9 mouse cellular contexts compared by ENCODE assay signal in genomic region chr6:82029611-82030510, GRCm38 (mm10). TPM values are rescaled to one million over a fixed set of nuclear protein-coding genes. Genes with fewer than 3 reads are reported as not detected.
DNase-seq lines count a peak whose midpoint lies in the region; ATAC-seq and TF ChIP-seq lines count a peak whose summit lies in the region.
"Had no signal": no experiment of that assay in that cellular context is flagged by ENCODE, and none has a peak within 500 bp of the region (broad histone marks: within the 10 kb centered on the region; RNA-seq: fewer than 3 reads in every experiment).

No protein-coding gene starts in this region.

- H3K4me3 ChIP-seq in embryonic facial prominence, embryonic 11.5 days (ENCODE audit: low read depth, low read length): no peak overlapping the region
- no peak overlapping the region for H3K4me3 ChIP-seq in lung, postnatal 0 days (ENCODE audit: low read depth, low read length)
- H3K4me3 ChIP-seq in forebrain, embryonic 13.5 days: no peak overlapping the region
- H3K4me3 ChIP-seq: midbrain, embryonic 12.5 days had no signal

- intact Hi-C loops in heart, postnatal 25 days (cut with DNase I): no loop called here

- no peak for TF ChIP-seq CTCF in lung, postnatal 0 days (IDR thresholded peaks at IDR 0.05)

- peak; percentile 77; the same call in 1 of the 2 replicates for ATAC-seq in embryonic facial prominence, embryonic 11.5 days (replicated peaks; ENCODE audit: insufficient number of reproducible peaks, low FRiP score, low TSS enrichment, low read depth)
- peak; percentile 89 for ATAC-seq in lung, postnatal 0 days
- no peak for ATAC-seq in forebrain, embryonic 13.5 days

- H3K27me3 ChIP-seq in embryonic facial prominence, embryonic 11.5 days (ENCODE audit: control insufficient read depth, insufficient read depth, low read length): no peaks in the 10 kb centered on the region
- no peaks in the 10 kb centered on the region for H3K27me3 ChIP-seq in lung, postnatal 0 days (replicated peaks; ENCODE audit: insufficient read depth, low read length)
- H3K27me3 ChIP-seq in forebrain, embryonic 13.5 days: no peaks in the 10 kb centered on the region

- no peaks in the 10 kb centered on the region for H3K36me3 ChIP-seq in embryonic facial prominence, embryonic 11.5 days (replicated peaks; ENCODE audit: control insufficient read depth, insufficient read depth, low read depth, low read length)
- H3K36me3 ChIP-seq in lung, postnatal 0 days (ENCODE audit: insufficient read depth, low read length): no peaks in the 10 kb centered on the region
- no peaks in the 10 kb centered on the region for H3K36me3 ChIP-seq in forebrain, embryonic 13.5 days (ENCODE audit: poor library complexity, severe bottlenecking)
- H3K36me3 ChIP-seq: midbrain, embryonic 12.5 days had no signal

- H3K9ac ChIP-seq in embryonic facial prominence, embryonic 11.5 days (replicated peaks; ENCODE audit: low read length): no peak overlapping the region
- H3K9ac ChIP-seq in lung, postnatal 0 days (replicated peaks; ENCODE audit: low read depth): no peak overlapping the region
- H3K9ac ChIP-seq in forebrain, embryonic 13.5 days: no peak overlapping the region
- H3K9ac ChIP-seq: midbrain, embryonic 12.5 days had no signal

- no peak overlapping the region for H3K4me2 ChIP-seq in embryonic facial prominence, embryonic 11.5 days (ENCODE audit: low read depth, low read length)
- no peak overlapping the region for H3K4me2 ChIP-seq in lung, postnatal 0 days (replicated peaks; ENCODE audit: low read depth, low read length)
- no peak overlapping the region for H3K4me2 ChIP-seq in forebrain, embryonic 13.5 days
- H3K4me2 ChIP-seq: midbrain, embryonic 12.5 days had no signal

- H3K27ac ChIP-seq in embryonic facial prominence, embryonic 11.5 days (replicated peaks; ENCODE audit: low read depth, low read length): no peak overlapping the region
- peak overlapping the region; percentile 62 for H3K27ac ChIP-seq in lung, postnatal 0 days (ENCODE audit: low read length)
- no peak overlapping the region for H3K27ac ChIP-seq in forebrain, embryonic 13.5 days
- H3K27ac ChIP-seq: midbrain, embryonic 12.5 days had no signal

- no peaks in the 10 kb centered on the region for H3K9me3 ChIP-seq in embryonic facial prominence, embryonic 11.5 days (replicated peaks; ENCODE audit: control insufficient read depth, low read length)
- H3K9me3 ChIP-seq in lung, postnatal 0 days (ENCODE audit: low read length): no peaks in the 10 kb centered on the region
- H3K9me3 ChIP-seq in forebrain, embryonic 13.5 days (replicated peaks): no peaks in the 10 kb centered on the region
- H3K9me3 ChIP-seq: midbrain, embryonic 12.5 days had no signal

- TF ChIP-seq EP300 in lung, postnatal 0 days (IDR thresholded peaks at IDR 0.05): no peak

- DNase-seq in heart, adult 18-20 months: peak; percentile 38 to 52
- DNase-seq in heart, postnatal 25 days (ENCODE audit: low spot score): no peak
- DNase-seq in embryonic facial prominence, embryonic 11.5 days (ENCODE audit: low spot score): peak; percentile 24
- peak; percentile 81 for DNase-seq in kidney, postnatal 10 days
- DNase-seq in lung, postnatal 0 days (ENCODE audit: low spot score): peak; percentile 84
- DNase-seq in gastrocnemius, adult 8-10 months (ENCODE audit: low spot score in 2 of 2): no peak
- no peak for DNase-seq in T-cell, adult 2 months (ENCODE audit: low spot score)

- 28% methylated on average over 19 of the region's 19 CpGs for WGBS in embryonic facial prominence, embryonic 11.5 days
- 33% methylated on average over 19 of the region's 19 CpGs for WGBS in lung, postnatal 0 days
- WGBS in forebrain, embryonic 13.5 days: 25% methylated on average over 19 of the region's 19 CpGs

- H3K4me1 ChIP-seq in embryonic facial prominence, embryonic 11.5 days (ENCODE audit: control insufficient read depth, insufficient read depth, low read length): no peaks in the 10 kb centered on the region
- 0 out of 2 replicates have a peak, but pooled peaks cover 7% of the 10 kb centered on the region for H3K4me1 ChIP-seq in lung, postnatal 0 days (ENCODE audit: insufficient read depth, low read depth, low read length)
- 0 out of 2 replicates have a peak, but pooled peaks cover 5% of the 10 kb centered on the region for H3K4me1 ChIP-seq in forebrain, embryonic 13.5 days

RNA-seq across cellular contexts. Expression of gene Eva1a, which starts 11.0 kb away (rescaled TPM):
- 1 to 10 TPM; 2.0 to 3.7 TPM for total RNA-seq in heart, adult 18-20 months (2021)
- total RNA-seq in heart, postnatal 25 days (2021): 1 to 10 TPM; 1.9 to 2.9 TPM
- 11.3 and 14.5 TPM in 2 replicates for polyA plus RNA-seq in embryonic facial prominence, embryonic 11.5 days (2014; fragmentation: Nextera tagmentation; extraction: Ambion mirVana)
- polyA plus RNA-seq in lung, postnatal 0 days (2015; fragmentation: Nextera tagmentation; extraction: Ambion mirVana): 29.5 and 32.0 TPM in 2 replicates
- 1 to 10 TPM in 1 of 4 experiments, under 1 TPM in 3; 0.56 to 1.4 (median 0.73) TPM for total RNA-seq in gastrocnemius, adult 8-10 months (2022)
- 1.2 and 1.9 TPM in 2 replicates for polyA plus RNA-seq in forebrain, embryonic 13.5 days (2015; fragmentation: Nextera tagmentation; extraction: Ambion mirVana)

Comparison
In these comparisons a context has a peak if more than half of its experiments do, and no peak if none do; other contexts are left out.
1. DNase-seq: peak in heart, adult 18-20 months (2 of 2), embryonic facial prominence, embryonic 11.5 days (single experiment), kidney, postnatal 10 days (single experiment) and lung, postnatal 0 days (single experiment); none in heart, postnatal 25 days (single experiment), gastrocnemius, adult 8-10 months (0 of 2) and T-cell, adult 2 months (single experiment).